Mouse (Mus musculus): ENCODE results near the gene Nphp3.

Gene Nphp3

GRCm38 (mm10) chr9:104001921-104002859, at the start of gene Nphp3:
Gene Nphp3 (plus strand): TSS chr9:104002544.
- peak; percentile 95 for DNase-seq

DNA sequence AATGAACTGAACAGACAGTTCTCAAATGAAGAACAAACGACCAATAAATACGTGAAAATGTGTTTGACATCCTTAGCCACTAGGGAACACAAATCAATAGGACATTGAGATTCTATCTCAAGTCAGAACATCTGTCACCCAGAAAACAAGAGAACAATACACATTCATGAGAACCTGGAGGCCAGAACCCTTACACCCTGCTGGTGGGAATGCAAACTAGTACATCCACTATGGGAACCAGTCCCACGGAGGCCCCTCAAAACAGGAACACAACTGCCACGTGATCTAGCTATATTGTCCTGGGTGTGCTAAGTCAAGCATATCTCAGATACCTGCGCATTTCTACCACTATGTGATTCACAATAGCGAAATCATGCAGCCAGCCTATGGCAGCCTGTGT, 43.6 kb upstream of the Nphp3 start:
- no peak for DNase-seq

DNA sequence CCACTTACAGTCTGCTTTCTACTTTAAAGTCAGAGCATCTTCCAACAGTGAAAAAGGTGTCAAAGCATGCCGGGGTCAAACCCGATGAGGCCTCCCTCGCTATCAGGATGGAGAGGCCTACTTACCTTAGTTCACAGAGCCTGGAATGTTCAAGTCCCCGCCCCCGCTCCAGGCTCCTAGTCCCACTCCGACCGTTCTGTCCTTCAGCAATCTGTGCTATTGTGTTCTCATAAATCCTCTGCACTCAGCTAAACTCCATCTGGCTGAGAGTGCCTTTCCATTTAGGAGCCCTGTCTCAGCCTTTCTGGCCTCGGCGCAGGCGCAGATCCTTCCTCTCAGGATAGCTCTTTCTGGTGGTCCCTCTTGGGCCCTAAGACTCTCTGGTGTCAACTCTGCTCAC, 42.4 kb upstream of the Nphp3 start:
- DNase-seq, result no peak

DNA sequence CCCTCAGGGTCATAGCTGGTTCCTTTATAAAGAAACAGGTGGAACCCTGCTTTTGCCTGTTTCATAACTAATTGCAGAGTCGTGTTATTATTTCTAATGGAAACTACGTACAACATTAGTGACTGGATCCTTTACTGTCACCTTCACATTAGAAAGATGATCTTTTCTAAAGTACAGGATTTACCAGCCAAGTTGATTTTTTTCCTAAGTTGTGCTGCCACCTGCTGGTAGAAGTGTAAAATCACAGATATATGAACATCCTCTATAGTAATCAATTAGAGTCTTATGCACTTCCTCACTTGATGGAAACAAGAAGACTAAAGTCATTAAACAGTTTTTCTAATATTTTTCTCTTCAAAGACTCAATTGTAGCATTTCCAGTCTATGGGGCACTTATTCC, 5.8 kb upstream of the Nphp3 start:
- DNase-seq, result no peak

DNA sequence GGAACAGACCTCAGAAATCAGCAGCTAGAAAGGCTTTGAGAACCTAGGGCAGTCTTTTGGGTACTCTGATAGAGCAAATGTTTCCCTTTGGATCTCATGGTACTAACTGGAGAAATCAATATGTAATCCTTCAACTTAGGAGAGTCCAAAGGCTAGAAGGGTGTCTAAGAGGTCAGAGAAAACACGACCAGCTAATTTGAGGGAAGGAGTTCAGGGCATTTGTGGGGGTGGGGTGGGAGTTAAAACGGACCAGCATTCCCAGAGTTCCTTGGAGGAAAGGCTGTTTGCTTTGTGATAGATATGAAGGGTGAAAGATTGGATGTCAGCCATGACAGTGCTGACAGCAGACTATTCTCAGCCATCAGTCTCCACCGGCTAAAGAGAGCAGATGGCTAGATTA, 1.7 kb upstream of the Nphp3 start:
- no peak for DNase-seq

GRCm38 (mm10) chr9:104002913-104003330, 578 bp downstream of the Nphp3 start:
- DNase-seq, result peak; percentile 65

DNA sequence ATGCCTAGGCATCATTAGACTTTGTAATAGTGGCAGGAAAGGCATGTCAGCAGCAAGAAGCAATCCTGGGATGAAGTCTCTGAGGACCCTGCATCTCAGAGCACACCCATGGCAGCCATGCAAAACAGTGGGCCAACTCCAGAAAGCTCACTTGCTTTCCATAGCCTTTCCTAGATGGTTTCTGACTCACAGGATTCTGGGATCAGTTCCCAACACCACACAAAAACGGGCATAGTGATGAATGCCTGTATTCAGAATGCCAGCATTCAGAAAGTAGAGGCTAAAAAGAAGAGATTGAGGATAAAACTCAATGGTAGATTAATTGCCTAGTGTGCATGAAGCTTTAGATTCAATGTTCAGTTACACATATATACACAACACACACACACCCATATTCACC, 12.2 kb downstream of the Nphp3 start:
- no peak for DNase-seq

GRCm38 (mm10) chr9:104021026-104021425, 18.7 kb downstream of the Nphp3 start:
- no peak for DNase-seq

- DNase-seq, result no peak
Observed at GRCm38 (mm10) chr9:104027186-104027585, 24.8 kb downstream of the Nphp3 start.

GRCm38 (mm10) chr9:104029861-104030260, 27.5 kb downstream of the Nphp3 start:
- DNase-seq, result no peak

GRCm38 (mm10) chr9:104034231-104034630, 31.9 kb downstream of the Nphp3 start:
- no peak for DNase-seq

- no peak for DNase-seq
Observed at GRCm38 (mm10) chr9:104034718-104035117, 32.4 kb downstream of the Nphp3 start.

DNA sequence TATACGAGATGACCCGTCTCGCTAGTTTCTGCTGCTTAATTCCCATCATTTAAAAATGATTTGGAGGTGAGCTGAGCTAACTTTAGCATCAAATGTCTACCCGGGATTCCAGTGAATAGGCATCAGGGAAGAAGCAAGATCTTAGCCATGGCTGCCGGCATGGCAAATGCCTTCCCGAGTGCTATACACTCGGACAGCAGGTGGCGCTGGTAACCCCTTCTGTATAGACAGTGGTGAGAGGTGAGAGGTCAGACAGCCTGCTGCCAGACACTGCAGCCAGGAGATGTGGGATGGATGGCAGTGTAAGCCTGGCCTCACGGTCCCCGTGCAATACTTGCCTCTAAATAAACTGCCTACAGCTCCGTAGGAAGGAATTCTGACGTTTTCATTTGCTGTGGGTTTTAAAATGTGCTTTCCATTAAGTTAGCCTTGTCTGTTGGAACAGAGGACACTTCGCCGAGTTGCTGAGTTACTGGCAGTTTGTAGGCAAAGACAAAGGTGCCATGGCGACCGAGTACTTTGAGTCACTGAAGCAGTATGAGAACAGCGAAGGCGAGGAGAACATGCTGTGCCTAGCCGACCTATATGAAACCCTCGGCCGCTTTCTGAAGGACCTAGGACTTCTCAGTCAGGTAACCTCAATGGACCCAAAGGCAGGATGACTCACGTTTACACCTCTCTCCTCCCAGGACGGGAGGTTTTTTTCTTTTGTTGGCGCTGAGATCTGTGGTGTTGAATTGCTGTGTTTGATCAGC, 33.1 kb downstream of the Nphp3 start:
- peak; percentile 78 for DNase-seq

DNA sequence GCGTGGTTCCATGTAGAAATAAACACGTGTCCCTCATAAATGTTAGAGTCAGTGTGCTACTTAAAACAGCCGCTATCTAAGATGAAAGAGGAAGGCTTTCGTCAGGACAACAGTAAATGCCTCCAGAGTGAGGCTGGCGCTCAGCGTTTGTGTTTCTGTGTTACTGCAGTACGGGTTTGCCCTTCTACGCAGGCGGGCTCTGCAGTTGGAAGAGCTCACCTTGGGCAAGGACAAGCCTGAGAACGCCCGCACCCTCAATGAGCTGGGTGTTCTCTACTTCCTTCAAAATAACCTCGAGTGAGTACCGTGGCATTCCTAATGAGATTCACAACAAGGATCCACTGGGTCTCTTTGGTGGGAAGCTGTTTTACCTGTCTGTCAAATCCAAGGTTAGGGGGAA, 35.9 kb downstream of the Nphp3 start:
- no peak for DNase-seq

GRCm38 (mm10) chr9:104039031-104039695, 36.8 kb downstream of the Nphp3 start:
- DNase-seq, result no peak

DNA sequence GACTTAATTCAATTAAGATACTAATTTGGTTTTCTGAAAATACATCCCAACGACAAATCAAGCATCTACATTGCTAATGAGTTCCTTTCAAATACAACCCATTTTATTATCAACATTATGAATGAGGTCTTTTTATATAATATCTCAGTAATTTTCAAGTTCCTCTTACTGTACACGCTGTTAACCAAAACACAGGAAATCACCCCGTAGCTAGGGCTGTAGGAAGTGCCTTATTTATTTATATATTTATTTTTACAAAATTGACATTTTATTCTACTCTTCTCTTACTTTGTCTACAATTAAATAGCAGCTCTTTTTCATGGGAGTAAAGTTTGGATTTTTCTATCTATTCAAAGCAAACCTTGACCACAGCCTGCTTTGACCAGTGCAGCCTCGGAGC, 37.4 kb downstream of the Nphp3 start:
- DNase-seq, result no peak

DNA sequence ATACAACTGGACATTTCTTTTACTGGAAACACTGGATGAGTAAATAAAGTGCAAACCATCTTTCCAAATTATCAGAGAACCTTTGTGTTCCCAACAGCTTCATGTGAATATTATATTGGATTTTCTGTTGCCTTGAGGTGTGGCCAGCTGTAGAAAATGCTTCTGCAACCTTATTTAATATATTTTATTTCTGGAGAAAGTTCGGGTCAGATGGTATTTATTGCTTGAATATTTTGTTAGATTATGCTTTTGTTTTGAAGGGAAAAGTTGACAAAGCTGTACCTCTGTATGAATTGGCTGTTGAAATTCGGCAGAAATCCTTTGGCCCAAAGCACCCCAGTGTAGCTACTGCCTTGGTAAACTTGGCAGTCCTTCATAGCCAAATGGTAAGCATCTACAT, 38.0 kb downstream of the Nphp3 start, which contains the start of gene Gm28305:
Gene Gm28305, plus strand, starts transcription at position 301 of the 400 bp plus-strand sequence.
- DNase-seq, result no peak

DNA sequence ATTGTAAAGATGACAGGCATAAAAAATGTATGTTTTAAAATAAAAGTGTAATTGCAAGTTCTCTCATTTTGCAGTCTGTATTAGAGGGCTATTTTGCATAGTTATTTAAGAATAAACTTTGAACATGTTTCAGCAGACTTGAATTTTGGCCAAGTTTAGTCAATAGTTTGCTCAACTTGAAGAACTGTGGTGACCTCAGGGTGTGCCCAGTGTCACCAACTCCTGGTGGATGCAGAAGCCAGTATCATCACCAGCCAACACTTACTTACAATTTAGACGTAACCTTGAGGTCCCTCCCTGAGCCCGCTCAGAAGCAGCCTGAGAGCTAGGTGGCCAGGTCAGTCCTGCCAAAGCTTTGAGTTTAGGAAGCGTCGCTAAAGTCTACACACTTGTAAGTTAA, 41.3 kb downstream of the Nphp3 start:
- DNase-seq, result no peak

- no peak for DNase-seq
Observed at GRCm38 (mm10) chr9:104051028-104051427, 48.7 kb downstream of the Nphp3 start.

- DNase-seq, result peak; percentile 80
Observed at GRCm38 (mm10) chr9:104062430-104063243, 60.3 kb downstream of the Nphp3 start, which contains the start of gene Uba5. Gene Uba5 (minus strand): TSS chr9:104063134.

GRCm38 (mm10) chr9:104063244-104063961, 61.1 kb downstream of the Nphp3 start, which contains the start of gene Acad11:
Gene Acad11 (plus strand): TSS chr9:104063377.
- peak; percentile 86 for DNase-seq
